Mouse (Mus musculus) embryo, embryonic 11 days (tissue): Measurements from ENCODE around the gene Ralgapa2.
A peak's percentile ranks its signal among the peaks of the same experiment; 100 is the strongest.

Experiments
- DNase-seq: peaks from one replicate; pipeline ENCODE4 v3.0.0-alpha.2; 2015

Gene Ralgapa2

GRCm38 (mm10) chr2:146347942-146348341, 164.2 kb downstream of the Ralgapa2 start:
- no peak for DNase-seq

- no peak for DNase-seq
These were observed 172.1 kb downstream of the Ralgapa2 start for GRCm38 (mm10) chr2:146340090-146340489.

GRCm38 (mm10) chr2:146337540-146337939, 174.6 kb downstream of the Ralgapa2 start:
- no peak for DNase-seq

GRCm38 (mm10) chr2:146331894-146332476, 180.2 kb downstream of the Ralgapa2 start:
- no peak for DNase-seq

- peak; percentile 63 for DNase-seq
These were observed 181.3 kb downstream of the Ralgapa2 start for GRCm38 (mm10) chr2:146330772-146331281.

- DNase-seq, result no peak
These were observed 182.0 kb downstream of the Ralgapa2 start for GRCm38 (mm10) chr2:146330101-146330500.

- no peak for DNase-seq
These were observed 185.5 kb downstream of the Ralgapa2 start for GRCm38 (mm10) chr2:146326654-146327053.

GRCm38 (mm10) chr2:146324907-146325715, 187.0 kb downstream of the Ralgapa2 start:
- DNase-seq, result peak; percentile 71

GRCm38 (mm10) chr2:146324140-146324906, 187.8 kb downstream of the Ralgapa2 start:
- DNase-seq, result no peak

GRCm38 (mm10) chr2:146323528-146323927, 188.6 kb downstream of the Ralgapa2 start:
- no peak for DNase-seq

- DNase-seq, result no peak
These were observed 189.4 kb downstream of the Ralgapa2 start for GRCm38 (mm10) chr2:146322770-146323169.

- no peak for DNase-seq
These were observed 190.1 kb downstream of the Ralgapa2 start for GRCm38 (mm10) chr2:146322019-146322418.

- DNase-seq, result no peak
These were observed 191.5 kb downstream of the Ralgapa2 start for GRCm38 (mm10) chr2:146320666-146321065.

GRCm38 (mm10) chr2:146314751-146315150, 197.4 kb downstream of the Ralgapa2 start:
- no peak for DNase-seq

- DNase-seq, result no peak
These were observed 198.3 kb downstream of the Ralgapa2 start for GRCm38 (mm10) chr2:146313811-146314210.

- no peak for DNase-seq
These were observed 201.4 kb downstream of the Ralgapa2 start for GRCm38 (mm10) chr2:146310760-146311159.

GRCm38 (mm10) chr2:146310291-146310690, 201.9 kb downstream of the Ralgapa2 start:
- DNase-seq, result no peak

GRCm38 (mm10) chr2:146309413-146309812, 202.7 kb downstream of the Ralgapa2 start:
- no peak for DNase-seq

GRCm38 (mm10) chr2:146307060-146307459, 205.1 kb downstream of the Ralgapa2 start:
- peak; percentile 58 for DNase-seq

- DNase-seq, result peak; percentile 73
These were observed 209.9 kb downstream of the Ralgapa2 start for GRCm38 (mm10) chr2:146302094-146302699.

- no peak for DNase-seq
These were observed 211.6 kb downstream of the Ralgapa2 start for GRCm38 (mm10) chr2:146300500-146301020.

- DNase-seq, result peak; percentile 53
These were observed 212.2 kb downstream of the Ralgapa2 start for GRCm38 (mm10) chr2:146299841-146300460.
